Mouse (Mus musculus) macrophage (primary cell): ENCODE data around the gene Rnf19b. TPM values are rescaled to one million over a fixed set of nuclear protein-coding genes. Genes with fewer than 3 reads are reported as not detected.
A peak's percentile ranks its signal among the peaks of the same experiment; 100 is the strongest.

Source experiments
- H3K27ac ChIP-seq: fragments of 350-480 bp; formaldehyde crosslinking; 2 replicates; pipeline ENCODE4 v1.9.0; 2021
- H3K36me3 ChIP-seq: fragments of 350-480 bp; formaldehyde crosslinking; 2 replicates; pipeline ENCODE4 v1.9.0; 2021; ENCODE audit errors: inconsistent target
- H3K4me3 ChIP-seq: fragments of 350-480 bp; formaldehyde crosslinking; 2 replicates; pipeline ENCODE4 v1.9.0; 2021; ENCODE audit errors: inconsistent target
- H3K79me2 ChIP-seq: fragments of 350-480 bp; formaldehyde crosslinking; 2 replicates; pipeline ENCODE4 v1.9.0; 2021; ENCODE audit errors: inconsistent target
- WGBS: methylation state at CpG from one replicate; pipeline ENCODE4 v1.1.7; 2026; ENCODE audit warnings: inconsistent platforms; ENCODE audit not compliant: missing documents; 5-methylcytosine and 5-hydroxymethylcytosine counted together
- polyA plus RNA-seq: library from polyadenylated mRNA; stranded (reverse); fragments of 250-400 nt; gene quantifications from 3 replicates; pipeline ENCODE4 v1.2.4, GENCODE M21; 2018; ENCODE audit warnings: inconsistent platforms
- total RNA-seq, 78 experiments: library from RNA; depleted of rRNA; stranded (reverse); fragments of 250-400 nt; gene quantifications; 1 replicate in 9 of 78; 2 replicates in 24 of 78; 3 replicates in 43 of 78; 4 replicates in 2 of 78; pipeline ENCODE4 v1.2.4; 2018; ENCODE audit warnings: inconsistent platforms in 56 of 78

Rnf19b gene
- 100 to 1,000 TPM in 23 of 26 experiments, 10 to 100 TPM in 3; 43.8 to 854 (median 239) TPM for total RNA-seq (2018; cell fraction: chromatin; rRNA removed)
- total RNA-seq (2018; cell fraction: cytosol; rRNA removed): 100 to 1,000 TPM in 21 of 26 experiments, 10 to 100 TPM in 5; 61.2 to 599 (median 214) TPM
- total RNA-seq (2018; cell fraction: nucleus; rRNA removed): 100 to 1,000 TPM in 23 of 26 experiments, 10 to 100 TPM in 3; 42.1 to 649 (median 369) TPM
- polyA plus RNA-seq: 46.8 to 75.4 TPM (median 72.8 TPM) in 3 replicates

GRCm38 (mm10) chr4:129058207-129059092 is at the start of gene Rnf19b:
Rnf19b (plus strand) TSS chr4:129058271.
- peaks cover 50% of the 10 kb centered on the region for H3K79me2 ChIP-seq
- WGBS: under 1% methylated on average over 104 of the region's 107 CpGs
- peak within 1 kb of the TSS; percentile 31; the same call in 1 of the 2 replicates for H3K27ac ChIP-seq
- H3K36me3 ChIP-seq: no peaks in the 10 kb centered on the region
- H3K4me3 ChIP-seq: peak within 1 kb of the TSS; percentile 88

DNA sequence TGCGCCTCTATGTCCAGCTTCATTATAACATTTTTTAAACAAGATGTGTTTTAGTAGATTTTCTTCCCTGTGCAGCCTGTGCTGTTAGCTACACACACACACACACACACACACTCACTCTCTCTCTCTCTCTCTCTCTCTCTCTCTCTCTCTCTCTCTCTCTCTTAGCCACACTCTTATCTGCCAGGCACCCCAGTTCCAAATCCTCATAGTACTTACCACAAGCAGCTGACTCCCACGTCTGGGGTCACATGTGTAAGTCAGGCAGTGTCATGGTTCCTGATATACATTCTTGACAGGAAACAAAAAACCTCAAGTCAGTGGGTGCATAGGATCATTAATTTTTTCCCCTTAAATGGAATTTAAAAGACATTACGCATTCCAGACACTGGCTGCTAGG is 49.4 kb upstream of the Rnf19b start:
- Histone ChIP-seq H3K4me3 (no peak overlapping the region), H3K36me3 (peaks cover 5% of the 10 kb centered on the region; the same call in 1 of the 2 replicates), H3K27ac (peak overlapping the region; percentile 64), H3K79me2 (peaks cover 17% of the 10 kb centered on the region; the same call in 1 of the 2 replicates)
- WGBS: 57% methylated on average over 3 of the region's 3 CpGs

GRCm38 (mm10) chr4:129009521-129009920 is 48.5 kb upstream of the Rnf19b start:
- Histone ChIP-seq H3K79me2 (peaks cover 17% of the 10 kb centered on the region; the same call in 1 of the 2 replicates), H3K27ac (peak overlapping the region; percentile 64), H3K36me3 (peaks cover 5% of the 10 kb centered on the region; the same call in 1 of the 2 replicates), H3K4me3 (no peak overlapping the region)
- WGBS: 98% methylated on average over 5 of the region's 5 CpGs

DNA sequence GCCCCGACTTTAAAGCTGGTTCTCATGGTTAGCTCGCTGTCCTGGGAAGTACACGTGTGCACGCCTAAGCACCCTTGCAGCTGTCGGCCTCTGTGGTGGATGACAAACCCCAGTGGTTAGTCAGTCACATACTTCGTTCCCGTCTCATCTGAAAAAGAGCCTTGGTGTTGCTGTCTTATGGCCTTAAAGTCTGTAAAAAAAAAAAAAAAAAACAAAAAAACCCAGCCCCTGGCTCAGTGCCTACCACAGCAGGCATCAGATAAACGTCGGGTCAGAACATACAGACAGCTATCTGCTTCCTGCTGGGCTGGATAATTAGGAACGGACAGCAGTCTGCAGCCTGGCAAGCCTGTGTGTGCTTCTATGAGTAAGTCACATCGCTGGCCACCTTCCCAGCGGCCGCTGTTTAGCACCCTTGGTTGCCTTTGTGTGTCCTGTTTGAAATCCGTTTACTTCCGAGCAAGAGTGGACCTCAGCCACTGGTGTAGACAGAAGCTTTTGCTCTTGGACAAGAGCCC is 46.4 kb upstream of the Rnf19b start:
- H3K36me3 ChIP-seq: peaks cover 5% of the 10 kb centered on the region; the same call in 1 of the 2 replicates
- H3K4me3 ChIP-seq: no peak overlapping the region
- WGBS: 30% methylated on average over 15 of the region's 15 CpGs
- 0 out of 2 replicates have a peak overlapping the region, but pooled peaks have one; percentile 15 for H3K27ac ChIP-seq
- H3K79me2 ChIP-seq: no peaks in the 10 kb centered on the region; the same call in 1 of the 2 replicates

GRCm38 (mm10) chr4:129013151-129013864 is 44.8 kb upstream of the Rnf19b start:
- 91% methylated on average over 10 of the region's 10 CpGs for WGBS
- H3K79me2 ChIP-seq: no peaks in the 10 kb centered on the region
- H3K27ac ChIP-seq: no peak overlapping the region
- H3K36me3 ChIP-seq: no peaks in the 10 kb centered on the region
- H3K4me3 ChIP-seq: no peak overlapping the region

GRCm38 (mm10) chr4:129016329-129016728 is 41.7 kb upstream of the Rnf19b start:
- Histone ChIP-seq H3K4me3 (no peak overlapping the region), H3K36me3 (no peaks in the 10 kb centered on the region), H3K27ac (no peak overlapping the region), H3K79me2 (no peaks in the 10 kb centered on the region)
- WGBS: 70% methylated on average over 4 of the region's 4 CpGs

DNA sequence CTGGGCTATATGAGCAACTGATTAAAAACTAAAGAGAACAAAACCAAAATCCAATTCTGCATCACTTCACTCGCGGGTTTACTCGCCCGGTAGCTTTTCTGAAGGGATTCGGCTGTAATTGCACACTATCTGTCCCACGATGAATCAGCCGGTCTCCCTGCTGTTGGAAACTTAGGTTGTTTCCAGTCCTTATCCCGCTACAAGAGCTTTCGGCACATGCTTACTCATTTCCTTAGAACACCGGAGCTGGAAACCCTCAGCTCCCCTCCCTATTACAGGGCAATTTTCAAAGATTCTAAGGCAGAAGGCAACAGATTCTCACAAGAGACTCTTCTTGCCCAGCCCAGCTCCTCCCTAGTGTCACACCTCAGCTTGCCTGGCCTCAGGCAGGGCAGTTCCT is 40.9 kb upstream of the Rnf19b start:
- 57% methylated on average over 10 of the region's 10 CpGs for WGBS
- Histone ChIP-seq H3K79me2 (no peaks in the 10 kb centered on the region), H3K4me3 (no peak overlapping the region), H3K36me3 (no peaks in the 10 kb centered on the region), H3K27ac (no peak overlapping the region)

DNA sequence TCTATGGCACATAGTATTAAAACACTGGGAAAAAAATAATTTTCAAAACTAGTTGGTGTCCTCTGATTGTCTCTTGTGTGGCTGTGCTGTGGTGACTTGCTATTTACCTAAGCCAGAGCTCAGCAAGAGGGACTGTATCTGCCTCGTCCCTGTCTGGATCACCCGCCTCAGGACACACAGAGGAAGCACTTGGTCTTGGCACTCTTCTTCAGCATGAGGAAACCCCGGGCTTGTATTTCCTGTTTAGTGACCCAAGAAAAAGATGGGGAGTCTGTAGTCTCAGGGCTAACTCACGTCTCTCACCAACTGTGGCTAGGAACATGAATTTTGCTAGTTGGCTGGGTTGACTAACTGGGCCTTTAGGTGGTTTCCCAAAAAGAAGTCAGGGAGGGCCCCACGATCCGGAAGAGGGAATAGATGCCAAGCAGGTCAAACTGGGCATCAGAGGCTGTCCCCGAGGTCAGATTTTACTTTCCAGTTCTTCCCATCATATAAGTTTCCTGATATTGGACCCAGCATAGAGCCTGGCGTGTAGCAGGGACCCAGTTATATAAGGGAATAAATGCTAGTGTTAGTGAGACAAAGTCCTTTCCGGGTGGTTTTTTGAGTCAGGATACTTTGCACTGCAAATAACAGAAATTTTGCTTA is 39.2 kb upstream of the Rnf19b start:
- Histone ChIP-seq H3K79me2 (no peaks in the 10 kb centered on the region), H3K36me3 (no peaks in the 10 kb centered on the region), H3K4me3 (no peak overlapping the region), H3K27ac (no peak overlapping the region)
- WGBS: 62% methylated on average over 9 of the region's 9 CpGs

DNA sequence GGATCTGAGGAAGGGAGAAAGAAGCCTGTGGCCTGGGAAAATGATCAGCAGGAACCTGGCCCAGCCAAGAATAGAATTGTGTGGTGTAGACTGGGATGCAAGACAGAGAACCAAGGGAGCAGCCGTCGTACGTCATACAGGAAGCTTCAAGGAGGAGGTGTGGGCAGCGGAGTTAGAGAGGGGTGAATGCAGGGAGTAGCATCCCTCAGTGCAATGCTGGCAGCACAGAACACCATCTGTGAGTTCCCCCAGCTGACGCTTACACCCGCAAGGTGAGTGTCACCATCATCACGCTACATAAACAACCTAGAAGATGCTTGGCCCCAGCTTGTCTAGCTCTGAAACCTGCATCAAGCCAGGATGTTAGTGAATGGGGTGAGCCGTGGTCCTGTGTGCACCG is 38.3 kb upstream of the Rnf19b start:
- no peak overlapping the region for H3K27ac ChIP-seq
- WGBS: 74% methylated on average over 9 of the region's 9 CpGs
- H3K79me2 ChIP-seq: no peaks in the 10 kb centered on the region
- H3K36me3 ChIP-seq: no peaks in the 10 kb centered on the region
- no peak overlapping the region for H3K4me3 ChIP-seq

GRCm38 (mm10) chr4:129020454-129020853 is 37.6 kb upstream of the Rnf19b start:
- no peak overlapping the region for H3K4me3 ChIP-seq
- H3K27ac ChIP-seq: no peak overlapping the region
- 34% methylated on average over 6 of the region's 6 CpGs for WGBS

DNA sequence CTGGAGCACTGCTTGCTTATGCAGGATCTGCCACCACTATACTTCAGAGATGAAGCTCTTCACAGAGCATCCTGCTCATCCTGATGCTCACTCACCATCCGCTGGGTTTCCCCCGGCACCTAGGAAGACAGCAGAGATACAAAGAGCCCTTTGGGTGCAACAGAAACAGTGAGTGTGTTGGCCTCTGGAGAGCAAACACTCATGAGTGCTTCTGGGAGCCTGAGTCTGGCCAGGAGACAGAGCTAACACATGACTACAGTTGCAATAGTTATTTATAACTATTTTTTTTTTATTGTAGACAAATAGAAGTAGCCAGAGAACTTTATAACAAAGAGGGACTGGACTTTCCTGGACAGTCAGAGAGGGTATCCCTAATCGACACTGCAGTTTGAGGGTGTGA is 36.6 kb upstream of the Rnf19b start:
- Histone ChIP-seq H3K4me3 (no peak overlapping the region), H3K79me2 (no peaks in the 10 kb centered on the region), H3K27ac (no peak overlapping the region), H3K36me3 (no peaks in the 10 kb centered on the region)
- 100% methylated on average over 3 of the region's 3 CpGs for WGBS

More at GRCm38 (mm10) chr4:129020454-129020853, 37.6 kb upstream of the Rnf19b start:
- H3K79me2 ChIP-seq: no peaks in the 10 kb centered on the region
- H3K36me3 ChIP-seq: no peaks in the 10 kb centered on the region

- Histone ChIP-seq H3K4me3 (no peak overlapping the region), H3K79me2 (no peaks in the 10 kb centered on the region), H3K27ac (no peak overlapping the region), H3K36me3 (no peaks in the 10 kb centered on the region)
- WGBS: 96% methylated on average over 4 of the region's 4 CpGs
These were observed 36.2 kb upstream of the Rnf19b start for GRCm38 (mm10) chr4:129021886-129022285.

DNA sequence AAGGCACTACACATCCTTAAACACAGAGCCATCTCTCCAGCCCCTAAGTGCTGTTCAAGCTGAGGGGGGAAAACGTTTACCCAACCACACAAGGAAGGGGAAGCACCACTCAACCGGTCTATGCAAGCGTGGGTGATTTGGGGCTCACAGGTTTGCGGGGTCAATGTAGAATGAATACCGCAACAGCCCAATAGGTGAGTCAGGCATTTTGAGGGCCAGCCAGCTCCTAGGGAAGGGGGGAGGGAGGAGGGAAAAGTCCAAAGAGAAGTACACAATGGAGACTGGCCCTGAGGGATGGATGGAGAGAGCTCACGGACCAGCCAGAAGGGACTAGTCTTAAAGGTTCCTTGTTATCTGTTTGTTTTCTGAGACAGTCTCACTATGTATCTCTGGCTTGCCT is 34.2 kb upstream of the Rnf19b start:
- no peaks in the 10 kb centered on the region for H3K79me2 ChIP-seq
- no peak overlapping the region for H3K27ac ChIP-seq
- H3K4me3 ChIP-seq: no peak overlapping the region
- H3K36me3 ChIP-seq: no peaks in the 10 kb centered on the region
- WGBS: 45% methylated on average over 6 of the region's 6 CpGs

GRCm38 (mm10) chr4:129024775-129025174 is 33.3 kb upstream of the Rnf19b start:
- H3K36me3 ChIP-seq: no peaks in the 10 kb centered on the region
- WGBS: 20% methylated on average over 5 of the region's 6 CpGs
- H3K27ac ChIP-seq: 0 out of 2 replicates have a peak overlapping the region, but pooled peaks have one; percentile 8
- H3K4me3 ChIP-seq: no peak overlapping the region
- no peaks in the 10 kb centered on the region for H3K79me2 ChIP-seq
